Mouse (Mus musculus): ENCODE results near the gene Ncoa5. TPM values are rescaled to one million over a fixed set of nuclear protein-coding genes. Genes with fewer than 3 reads are reported as not detected.

Ncoa5 gene
- polyA plus RNA-seq, 1 experiment from 2014 or later = 69.6 TPM

DNA sequence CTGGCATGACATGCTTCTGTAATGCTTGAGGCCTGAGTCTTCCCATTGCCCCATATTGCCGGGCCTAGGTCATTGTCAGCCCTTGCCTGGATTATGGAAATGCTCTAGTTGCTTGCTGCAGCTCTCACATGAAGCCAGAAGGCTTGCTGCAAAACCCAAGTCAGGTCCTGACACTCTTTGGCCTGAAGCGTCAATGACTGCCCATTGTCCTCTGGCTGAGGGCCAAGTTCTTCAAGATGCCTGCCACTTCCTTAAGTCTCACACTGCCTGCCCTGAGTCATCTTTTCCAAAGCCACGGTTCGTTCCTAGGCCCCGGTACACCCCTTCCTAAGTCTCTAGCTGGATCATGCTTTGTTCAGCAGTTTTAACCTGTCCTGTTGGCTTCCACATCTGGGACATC, 62.0 kb downstream of the Ncoa5 start:
- no peak overlapping the region for H3K27ac ChIP-seq (ENCODE audit: low read depth, low read length)
- WGBS = 84% methylated on average over 5 of the region's 5 CpGs
- peaks cover 8% of the 10 kb centered on the region; the same call in 1 of the 2 replicates for H3K4me1 ChIP-seq (ENCODE audit: control insufficient read depth, insufficient read depth, low read length)
- DNase-seq (ENCODE audit: low spot score) (no peak), ATAC-seq (no peak)
- H3K9me3 ChIP-seq (replicated peaks; ENCODE audit: control insufficient read depth, low read length) = no peaks in the 10 kb centered on the region
- H3K4me2 ChIP-seq (ENCODE audit: low read length) = no peak overlapping the region
- peaks cover 34% of the 10 kb centered on the region for H3K27me3 ChIP-seq (replicated peaks; ENCODE audit: control insufficient read depth, insufficient read depth, low read length)
- no peak overlapping the region for H3K9ac ChIP-seq (ENCODE audit: low read length)
- H3K4me3 ChIP-seq (ENCODE audit: low read depth, low read length) = no peak overlapping the region
- no peaks in the 10 kb centered on the region for H3K36me3 ChIP-seq (ENCODE audit: control insufficient read depth, insufficient read depth, low read length)

DNA sequence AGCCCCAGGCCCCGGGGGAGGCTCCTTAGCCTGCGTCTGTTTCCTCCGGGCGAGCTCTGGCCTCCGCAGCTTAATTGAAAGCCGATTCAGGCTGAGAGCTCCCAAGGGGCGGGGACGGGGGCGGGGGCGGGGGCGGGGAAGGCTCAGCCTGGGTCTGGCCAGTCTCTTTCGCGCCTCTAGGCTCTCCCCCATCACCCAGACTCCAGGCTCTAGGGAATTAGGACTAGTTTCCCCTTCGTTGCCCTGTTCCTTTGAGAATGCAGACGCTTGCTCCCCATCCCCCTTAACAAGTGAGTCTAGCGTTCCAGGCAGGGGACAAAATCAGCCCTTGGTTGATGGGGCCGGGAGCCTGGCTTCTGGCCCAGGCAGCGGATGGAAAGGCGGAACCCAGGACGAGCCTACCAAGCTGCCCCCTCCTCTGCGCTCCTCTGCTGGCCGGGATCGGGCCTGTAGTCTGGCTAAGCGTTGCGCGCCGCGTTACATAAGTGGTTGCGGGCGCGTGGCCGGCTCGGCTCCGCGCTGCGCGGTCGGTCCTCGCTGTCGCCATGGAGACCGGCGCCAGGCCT, 64.0 kb downstream of the Ncoa5 start:
- H3K4me3 ChIP-seq (ENCODE audit: low read depth, low read length) = peak overlapping the region; percentile 26
- peak overlapping the region; percentile 41; the same call in 1 of the 2 replicates for H3K27ac ChIP-seq (ENCODE audit: low read depth, low read length)
- under 1% methylated on average over 42 of the region's 42 CpGs for WGBS
- H3K9me3 ChIP-seq (replicated peaks; ENCODE audit: control insufficient read depth, low read length) = no peaks in the 10 kb centered on the region
- ATAC-seq (peak; percentile 61), DNase-seq (ENCODE audit: low spot score) (peak; percentile 72)
- peak overlapping the region; percentile 53 for H3K9ac ChIP-seq (ENCODE audit: low read length)
- H3K4me1 ChIP-seq (ENCODE audit: control insufficient read depth, insufficient read depth, low read length) = peaks cover 8% of the 10 kb centered on the region; the same call in 1 of the 2 replicates
- peaks cover 53% of the 10 kb centered on the region for H3K27me3 ChIP-seq (replicated peaks; ENCODE audit: control insufficient read depth, insufficient read depth, low read length)
- H3K36me3 ChIP-seq (ENCODE audit: control insufficient read depth, insufficient read depth, low read length) = no peaks in the 10 kb centered on the region
- H3K4me2 ChIP-seq (ENCODE audit: low read length) = peak overlapping the region; percentile 79

DNA sequence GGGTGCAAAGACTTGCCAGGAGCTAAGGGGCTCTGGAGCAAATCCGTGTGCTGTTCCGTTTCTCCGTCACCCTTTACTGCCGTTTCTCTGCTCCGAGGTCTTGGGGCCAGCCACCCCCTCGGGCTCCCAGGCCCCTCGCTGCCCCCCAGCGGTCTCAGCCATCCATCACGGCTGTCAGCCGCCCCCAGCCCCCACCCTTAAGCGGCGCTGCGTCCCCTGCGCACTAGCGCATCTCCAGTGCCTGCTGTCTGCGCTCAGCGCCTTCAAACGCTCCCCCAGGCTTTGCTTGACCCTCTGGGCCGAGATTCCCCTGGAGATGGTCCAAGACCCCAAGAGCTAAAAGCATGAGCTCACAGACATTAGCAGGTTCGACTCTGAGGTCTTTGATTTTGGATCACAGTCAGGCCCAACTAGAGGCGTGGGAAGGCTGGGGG, 65.3 kb downstream of the Ncoa5 start:
- ATAC-seq (no peak), DNase-seq (ENCODE audit: low spot score) (no peak)
- Histone ChIP-seq H3K27ac (ENCODE audit: low read depth, low read length) (no peak overlapping the region), H3K9ac (ENCODE audit: low read length) (peak overlapping the region; percentile 63), H3K4me2 (ENCODE audit: low read length) (peak overlapping the region; percentile 79), H3K4me1 (ENCODE audit: control insufficient read depth, insufficient read depth, low read length) (peaks cover 11% of the 10 kb centered on the region), H3K4me3 (ENCODE audit: low read depth, low read length) (peak overlapping the region; percentile 46), H3K27me3 (replicated peaks; ENCODE audit: control insufficient read depth, insufficient read depth, low read length) (peaks cover 53% of the 10 kb centered on the region), H3K9me3 (replicated peaks; ENCODE audit: control insufficient read depth, low read length) (no peaks in the 10 kb centered on the region), H3K36me3 (ENCODE audit: control insufficient read depth, insufficient read depth, low read length) (no peaks in the 10 kb centered on the region)
- WGBS = 2% methylated on average over 21 of the region's 21 CpGs

DNA sequence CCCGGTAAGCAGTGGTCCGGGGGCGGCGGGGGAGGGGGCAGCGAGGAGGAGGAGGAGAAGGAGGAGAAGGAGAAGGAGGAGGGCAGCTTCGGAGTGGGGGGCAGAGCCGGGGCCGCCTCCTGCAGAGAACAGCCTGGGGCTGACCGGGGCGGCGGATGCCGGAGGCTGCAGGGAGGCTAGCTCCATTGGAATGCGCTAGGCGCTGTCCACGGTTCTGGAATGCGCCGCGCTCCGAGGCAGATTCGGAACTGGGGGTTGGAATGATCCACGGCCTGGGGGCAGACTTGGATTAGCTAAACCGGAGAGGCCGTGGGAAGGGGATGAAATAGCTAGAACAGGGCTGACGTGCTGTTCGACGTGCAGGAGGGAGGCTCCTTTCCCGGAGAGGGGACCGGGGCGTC, 66.2 kb downstream of the Ncoa5 start:
- ATAC-seq (peak; percentile 25; the same call in 1 of the 2 replicates), DNase-seq (ENCODE audit: low spot score) (peak; percentile 63)
- WGBS = under 1% methylated on average over 29 of the region's 29 CpGs
- Histone ChIP-seq H3K9me3 (replicated peaks; ENCODE audit: control insufficient read depth, low read length) (no peaks in the 10 kb centered on the region), H3K4me3 (ENCODE audit: low read depth, low read length) (peak overlapping the region; percentile 46), H3K9ac (ENCODE audit: low read length) (peak overlapping the region; percentile 63), H3K4me2 (ENCODE audit: low read length) (peak overlapping the region; percentile 79), H3K36me3 (ENCODE audit: control insufficient read depth, insufficient read depth, low read length) (no peaks in the 10 kb centered on the region), H3K4me1 (ENCODE audit: control insufficient read depth, insufficient read depth, low read length) (peaks cover 11% of the 10 kb centered on the region), H3K27ac (ENCODE audit: low read depth, low read length) (peak overlapping the region; percentile 81; the same call in 1 of the 2 replicates), H3K27me3 (replicated peaks; ENCODE audit: control insufficient read depth, insufficient read depth, low read length) (peaks cover 53% of the 10 kb centered on the region)

DNA sequence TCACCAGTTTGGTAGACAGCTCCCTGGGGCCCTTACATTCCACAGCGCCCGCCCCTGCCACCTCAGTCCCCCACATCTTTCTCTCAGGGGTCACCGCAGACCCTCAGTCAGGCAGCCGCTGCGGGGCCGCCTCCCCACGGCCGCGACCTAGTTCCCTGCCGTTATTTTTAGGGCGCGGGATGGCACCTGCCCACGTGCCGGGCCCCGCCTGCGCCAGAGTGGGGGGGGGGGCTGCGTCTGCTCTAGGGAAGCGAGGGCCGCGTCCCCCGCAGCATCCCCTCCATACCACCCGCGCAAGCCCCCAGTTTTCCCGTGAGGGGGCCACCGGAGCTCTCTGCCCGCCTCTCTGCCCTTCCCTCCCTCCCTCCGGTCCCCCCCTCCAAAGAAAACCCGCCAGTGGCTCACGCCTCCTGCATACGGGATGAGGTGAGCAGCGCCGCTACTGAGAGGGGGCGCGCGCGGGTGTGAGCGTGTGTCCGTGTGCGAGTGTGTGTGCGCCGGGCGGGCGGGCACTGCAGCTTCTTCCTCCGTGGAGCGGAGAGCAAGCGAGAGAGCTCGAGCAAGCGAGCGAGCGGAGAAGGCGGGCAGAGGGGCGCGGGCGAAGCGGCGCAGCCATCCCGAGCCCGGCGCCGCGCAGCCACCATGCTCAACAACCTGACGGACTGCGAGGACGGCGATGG, 66.8 kb downstream of the Ncoa5 start:
- Histone ChIP-seq H3K4me1 (ENCODE audit: control insufficient read depth, insufficient read depth, low read length) (peaks cover 11% of the 10 kb centered on the region), H3K27me3 (replicated peaks; ENCODE audit: control insufficient read depth, insufficient read depth, low read length) (peaks cover 53% of the 10 kb centered on the region)

DNA sequence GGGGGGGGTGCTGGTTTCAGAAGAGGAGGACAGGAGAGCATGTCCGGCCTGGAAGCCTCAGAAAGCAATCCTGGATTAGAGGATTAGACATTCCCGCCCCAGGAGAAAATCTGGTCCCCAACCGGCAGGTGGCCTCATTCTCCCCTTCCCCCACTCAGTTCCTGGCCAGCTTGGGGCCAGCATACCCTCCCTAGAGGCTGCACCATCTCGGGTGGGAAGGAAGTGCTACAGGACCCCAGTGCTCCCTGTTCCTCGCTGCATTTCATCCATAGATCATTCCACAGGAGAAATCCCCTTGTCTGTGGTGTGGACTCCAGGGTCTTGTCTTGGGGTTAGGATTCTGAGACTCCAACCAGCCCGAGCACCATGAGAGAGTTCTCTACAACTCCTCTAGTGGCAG, 67.5 kb downstream of the Ncoa5 start:
- 4% methylated on average over 6 of the region's 6 CpGs for WGBS
- Histone ChIP-seq H3K9ac (ENCODE audit: low read length) (no peak overlapping the region), H3K36me3 (ENCODE audit: control insufficient read depth, insufficient read depth, low read length) (no peaks in the 10 kb centered on the region), H3K27ac (ENCODE audit: low read depth, low read length) (peak overlapping the region; percentile 81; the same call in 1 of the 2 replicates), H3K27me3 (replicated peaks; ENCODE audit: control insufficient read depth, insufficient read depth, low read length) (peaks cover 53% of the 10 kb centered on the region), H3K4me2 (ENCODE audit: low read length) (peak overlapping the region; percentile 79; the same call in 1 of the 2 replicates), H3K9me3 (replicated peaks; ENCODE audit: control insufficient read depth, low read length) (no peaks in the 10 kb centered on the region), H3K4me3 (ENCODE audit: low read depth, low read length) (0 out of 2 replicates have a peak overlapping the region, but pooled peaks have one; percentile 46), H3K4me1 (ENCODE audit: control insufficient read depth, insufficient read depth, low read length) (peaks cover 11% of the 10 kb centered on the region)
- no peak for DNase-seq (ENCODE audit: low spot score)
- ATAC-seq = no peak

More for the DNA sequence above, 66.8 kb downstream of the Ncoa5 start:
- Histone ChIP-seq H3K36me3 (ENCODE audit: control insufficient read depth, insufficient read depth, low read length) (no peaks in the 10 kb centered on the region), H3K9me3 (replicated peaks; ENCODE audit: control insufficient read depth, low read length) (no peaks in the 10 kb centered on the region), H3K9ac (ENCODE audit: low read length) (peak overlapping the region; percentile 63), H3K4me3 (ENCODE audit: low read depth, low read length) (peak overlapping the region; percentile 46), H3K4me2 (ENCODE audit: low read length) (peak overlapping the region; percentile 79), H3K27ac (ENCODE audit: low read depth, low read length) (peak overlapping the region; percentile 81)
- under 1% methylated on average over 65 of the region's 65 CpGs for WGBS
- peak; percentile 65 for ATAC-seq
- DNase-seq (ENCODE audit: low spot score) = peak; percentile 70

DNA sequence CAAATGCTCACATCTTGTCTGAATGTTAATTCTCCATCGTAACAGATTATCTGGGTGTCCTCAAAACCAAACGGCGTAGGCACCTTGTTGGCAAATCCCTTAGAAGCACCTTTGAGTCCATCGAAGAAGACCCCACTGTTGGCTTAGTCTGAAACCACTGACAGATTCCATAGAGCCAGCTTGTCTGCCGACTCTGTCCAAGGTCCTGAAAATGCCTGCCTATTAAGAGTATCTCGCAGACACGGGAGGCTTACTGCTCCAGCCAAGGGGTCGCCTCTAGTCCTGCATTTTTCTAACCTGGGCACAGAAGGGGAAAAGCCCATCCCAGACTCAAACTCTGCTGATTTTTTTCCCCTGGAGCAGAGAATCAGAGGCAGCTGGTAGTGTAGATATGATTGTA, 68.3 kb downstream of the Ncoa5 start:
- Histone ChIP-seq H3K4me3 (ENCODE audit: low read depth, low read length) (no peak overlapping the region), H3K36me3 (ENCODE audit: control insufficient read depth, insufficient read depth, low read length) (no peaks in the 10 kb centered on the region), H3K27ac (ENCODE audit: low read depth, low read length) (no peak overlapping the region), H3K9me3 (replicated peaks; ENCODE audit: control insufficient read depth, low read length) (no peaks in the 10 kb centered on the region), H3K4me1 (ENCODE audit: control insufficient read depth, insufficient read depth, low read length) (peaks cover 11% of the 10 kb centered on the region), H3K27me3 (replicated peaks; ENCODE audit: control insufficient read depth, insufficient read depth, low read length) (peaks cover 48% of the 10 kb centered on the region), H3K4me2 (ENCODE audit: low read length) (no peak overlapping the region), H3K9ac (ENCODE audit: low read length) (no peak overlapping the region)
- DNase-seq (ENCODE audit: low spot score) = peak; percentile 49
- WGBS = 20% methylated on average over 8 of the region's 8 CpGs
- ATAC-seq = no peak

DNA sequence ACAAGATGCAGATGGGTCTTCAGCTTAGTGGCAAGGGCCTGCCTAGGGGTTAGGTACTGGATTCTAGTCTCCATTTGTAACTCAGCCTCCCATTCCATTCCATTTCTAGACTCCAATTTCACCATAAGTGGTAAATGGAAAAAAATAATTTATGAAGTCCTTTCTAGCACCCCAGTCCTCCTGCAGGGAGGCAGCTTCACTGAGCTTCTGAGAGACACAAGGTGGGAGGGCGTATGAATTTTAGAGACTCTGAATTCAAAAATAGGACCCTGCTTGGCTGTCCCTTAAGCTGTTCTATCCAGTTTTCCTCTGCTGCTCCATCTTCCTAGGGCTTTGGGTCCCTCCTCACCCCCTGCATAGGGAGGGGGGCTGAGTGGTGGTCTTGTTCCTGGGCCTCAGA, 69.7 kb downstream of the Ncoa5 start:
- Histone ChIP-seq H3K36me3 (ENCODE audit: control insufficient read depth, insufficient read depth, low read length) (no peaks in the 10 kb centered on the region), H3K9me3 (replicated peaks; ENCODE audit: control insufficient read depth, low read length) (no peaks in the 10 kb centered on the region), H3K4me1 (ENCODE audit: control insufficient read depth, insufficient read depth, low read length) (peaks cover 8% of the 10 kb centered on the region), H3K27me3 (replicated peaks; ENCODE audit: control insufficient read depth, insufficient read depth, low read length) (peaks cover 42% of the 10 kb centered on the region), H3K4me3 (ENCODE audit: low read depth, low read length) (no peak overlapping the region), H3K4me2 (ENCODE audit: low read length) (peak overlapping the region; percentile 16; the same call in 1 of the 2 replicates), H3K9ac (ENCODE audit: low read length) (no peak overlapping the region), H3K27ac (ENCODE audit: low read depth, low read length) (peak overlapping the region; percentile 39)
- no peak for ATAC-seq
- 90% methylated on average over 1 of the region's 1 CpGs for WGBS
- no peak for DNase-seq (ENCODE audit: low spot score)

Data from forebrain, embryonic 14.5 days (tissue).